Mouse (Mus musculus): ENCODE data around the gene BC005537.

GRCm38 (mm10) chr13:24806079-24806478, 4.6 kb downstream of the BC005537 start:
- TF ChIP-seq CTCF (IDR thresholded peaks at IDR 0.05; ENCODE audit: low read depth, low read length): no peak
- TF ChIP-seq POLR2A (IDR thresholded peaks at IDR 0.05; ENCODE audit: extremely low read depth, insufficient read depth, low read length): no peak
